Mouse (Mus musculus) MEL (cell line): ENCODE measurements around the gene Itgbl1.

Experiments used
- CTCF ChIP-seq, 3 experiments: IDR thresholded peaks in 2 of 3; conservative IDR thresholded peaks in 1 of 3; 2 replicates each; pipeline ENCODE4 v1.5.1; 2011 to 2012; ENCODE audit warnings: low read length in 3 of 3, low read depth in 2 of 3, mild to moderate bottlenecking in 2 of 3, improper control_type of control experiment in 1 of 3, inconsistent platforms in 1 of 3, mixed read lengths in 1 of 3, moderate library complexity in 1 of 3; ENCODE audit not compliant: control insufficient read depth in 1 of 3, insufficient read depth in 1 of 3, poor library complexity in 1 of 3, severe bottlenecking in 1 of 3
- MAFK ChIP-seq: IDR thresholded peaks from 2 replicates; pipeline ENCODE4 v1.6.1; 2011; ENCODE audit warnings: low read depth, mild to moderate bottlenecking, low read length, improper control_type of control experiment, borderline replicate concordance
- POLR2A ChIP-seq, 2 experiments: IDR thresholded peaks; 2 replicates each; pipeline ENCODE4 v1.6.1; 2011 to 2012; ENCODE audit warnings: low read length in 2 of 2, mild to moderate bottlenecking in 2 of 2, control low read depth in 1 of 2, improper control_type of control experiment in 1 of 2, low read depth in 1 of 2, moderate library complexity in 1 of 2; ENCODE audit not compliant: control insufficient read depth in 1 of 2, insufficient read depth in 1 of 2, poor library complexity in 1 of 2
- TAL1 ChIP-seq: IDR thresholded peaks from 2 replicates; pipeline ENCODE4 v1.6.1; 2012; ENCODE audit warnings: mild to moderate bottlenecking, inconsistent platforms, low read length, moderate library complexity, mixed read lengths

- no peak for TF ChIP-seq POLR2A (IDR thresholded peaks at IDR 0.05; ENCODE audit: control insufficient read depth in 1 of 2, insufficient read depth in 1 of 2, low read depth in 1 of 2, low read length in 2 of 2, poor library complexity in 1 of 2)
- no peak for TF ChIP-seq TAL1
- TF ChIP-seq MAFK = no peak
- TF ChIP-seq CTCF (IDR thresholded peaks at IDR 0.05 in 2 of 3, conservative IDR thresholded peaks at IDR 0.05 in 1 of 3; ENCODE audit: control insufficient read depth in 1 of 3, insufficient read depth in 1 of 3, low read depth in 2 of 3, low read length in 3 of 3, poor library complexity in 1 of 3, severe bottlenecking in 1 of 3) = no peak
Measured at GRCm38 (mm10) chr14:123626501-123627179, 33.1 kb upstream of the Itgbl1 start, which contains the start of gene Nalcn.
